Mouse (Mus musculus): ENCODE data around the gene Heatr3.

GRCm38 (mm10) chr8:88198551-88198944 is 60.9 kb downstream of the Heatr3 start:
- no peak for TF ChIP-seq CTCF (IDR thresholded peaks at IDR 0.05; ENCODE audit: control insufficient read depth, insufficient read depth, insufficient replicate concordance, low read depth, low read length)
- no peak for TF ChIP-seq POLR2A (IDR thresholded peaks at IDR 0.05; ENCODE audit: control insufficient read depth, low read depth, low read length)
